Mouse (Mus musculus) forebrain, postnatal 0 days (tissue): ENCODE results near the gene Gm17268. TPM values are rescaled to one million over a fixed set of nuclear protein-coding genes. Genes with fewer than 3 reads are reported as not detected.

Experiments
- ATAC-seq: fragments of 200-750 bp; cut with Nextera tagmentation; 2 replicates; pipeline ENCODE4 v1.8.0; 2017; ENCODE audit warnings: mild to moderate bottlenecking, moderate library complexity
- DNase-seq: peaks from one replicate; pipeline ENCODE4 v3.0.0-alpha.2; 2015
- H3K27ac ChIP-seq: fragments of 300-500 bp; sonication (generic); 2 replicates; pipeline ENCODE4 v1.5.1; 2014; ENCODE audit warnings: low read depth, mild to moderate bottlenecking, antibody characterized with exemption, low read length, moderate library complexity, mixed read lengths
- H3K27me3 ChIP-seq: fragments of 300-500 bp; sonication (generic); 2 replicates; pipeline ENCODE4 v1.6.1; 2014; ENCODE audit warnings: mild to moderate bottlenecking, low read length, mixed read lengths; ENCODE audit not compliant: insufficient read depth
- H3K36me3 ChIP-seq: fragments of 300-500 bp; sonication (generic); 2 replicates; pipeline ENCODE4 v1.6.1; 2014; ENCODE audit warnings: mild to moderate bottlenecking, moderate library complexity; ENCODE audit not compliant: insufficient read depth
- H3K4me1 ChIP-seq: fragments of 300-500 bp; sonication (generic); 2 replicates; pipeline ENCODE4 v1.6.1; 2014; ENCODE audit warnings: antibody characterized with exemption; ENCODE audit not compliant: insufficient read depth
- H3K4me2 ChIP-seq: fragments of 300-500 bp; sonication (generic); 2 replicates; pipeline ENCODE4 v1.6.1; 2014; ENCODE audit warnings: low read depth, mild to moderate bottlenecking, moderate library complexity
- H3K4me3 ChIP-seq: fragments of 300-500 bp; sonication (generic); 2 replicates; pipeline ENCODE4 v1.5.1; 2014; ENCODE audit warnings: low read depth, low read length, mixed read lengths
- H3K9ac ChIP-seq: fragments of 300-500 bp; sonication (generic); 2 replicates; pipeline ENCODE4 v1.6.1; 2014; ENCODE audit warnings: mild to moderate bottlenecking
- H3K9me3 ChIP-seq: fragments of 300-500 bp; sonication (generic); 2 replicates; pipeline ENCODE4 v1.6.1; 2016; ENCODE audit warnings: low read length
- CTCF ChIP-seq: sonication (generic); IDR thresholded peaks from 2 replicates; pipeline ENCODE4 v1.5.1; 2016; ENCODE audit warnings: antibody characterized with exemption, control low read depth, low read depth
- WGBS: fragments of 180-500 bp; shearing (Covaris S2); extraction: QIAGEN DNeasy Blood & Tissue Kit; methylation state at CpG from one replicate; pipeline ENCODE4 v1.1.7; 2014; 5-methylcytosine and 5-hydroxymethylcytosine counted together
- polyA plus RNA-seq: library from polyadenylated mRNA; unstranded; fragments of >200 nt; fragmentation: Nextera tagmentation; extraction: Ambion mirVana; gene quantifications from 2 replicates; pipeline ENCODE4 v1.2.1, GENCODE M21; 2015
- total RNA-seq: library from RNA; depleted of rRNA; stranded (reverse); fragments of >200 nt; gene quantifications from 2 replicates; pipeline ENCODE4 v1.2.3, GENCODE M21; 2014; rRNA removed

Gene Gm17268
- total RNA-seq (not detected in 2 replicates), polyA plus RNA-seq (not detected in 2 replicates)

DNA sequence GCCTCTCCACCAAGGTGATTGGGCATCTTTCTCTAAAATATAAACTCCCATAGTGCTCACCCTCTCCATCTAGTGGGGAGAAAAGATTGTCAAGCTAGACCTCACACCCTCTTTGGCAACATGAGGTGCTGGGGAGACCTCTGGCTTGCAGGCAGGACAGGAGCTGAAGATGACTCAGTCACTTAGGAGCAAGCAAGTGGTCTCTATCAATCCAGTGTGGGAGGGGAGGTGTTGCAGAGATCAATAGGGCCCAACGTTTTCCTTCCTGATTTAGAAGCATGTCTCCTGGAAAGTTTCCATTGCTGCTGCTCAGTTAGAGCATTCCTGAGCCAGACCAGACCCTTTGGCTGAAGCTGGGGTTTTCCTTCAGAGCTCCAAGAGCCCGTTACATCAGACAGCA lies at the start of gene Gm17268:
Gene Gm17268 (minus strand): TSS at position 28 of the 400 bp plus-strand sequence.
- H3K4me1 ChIP-seq, result no peaks in the 10 kb centered on the region; the same call in 1 of the 2 replicates
- no peaks in the 10 kb centered on the region for H3K36me3 ChIP-seq
- H3K4me3 ChIP-seq, result no peak within 1 kb of the TSS
- H3K4me2 ChIP-seq, result no peak within 1 kb of the TSS
- no peak for DNase-seq
- TF ChIP-seq CTCF, result no peak
- no peaks in the 10 kb centered on the region for H3K9me3 ChIP-seq
- H3K27me3 ChIP-seq, result no peaks in the 10 kb centered on the region
- WGBS, result 33% methylated on average over 2 of the region's 2 CpGs
- H3K27ac ChIP-seq, result no peak within 1 kb of the TSS
- ATAC-seq, result no peak
- no peak within 1 kb of the TSS for H3K9ac ChIP-seq

- Histone ChIP-seq H3K9ac (no peak overlapping the region), H3K4me3 (no peak overlapping the region), H3K4me2 (no peak overlapping the region), H3K27ac (no peak overlapping the region), H3K9me3 (no peaks in the 10 kb centered on the region), H3K27me3 (no peaks in the 10 kb centered on the region), H3K36me3 (no peaks in the 10 kb centered on the region), H3K4me1 (no peaks in the 10 kb centered on the region)
- 85% methylated on average over 3 of the region's 3 CpGs for WGBS
- DNase-seq (no peak), ATAC-seq (no peak)
- no peak for TF ChIP-seq CTCF
Observed at GRCm38 (mm10) chr11:82084360-82084759, 46.0 kb upstream of the Gm17268 start.

GRCm38 (mm10) chr11:82080865-82081264 lies 42.5 kb upstream of the Gm17268 start:
- Histone ChIP-seq H3K9me3 (no peaks in the 10 kb centered on the region), H3K4me1 (no peaks in the 10 kb centered on the region), H3K27ac (no peak overlapping the region), H3K4me3 (no peak overlapping the region), H3K27me3 (no peaks in the 10 kb centered on the region), H3K4me2 (no peak overlapping the region), H3K36me3 (no peaks in the 10 kb centered on the region), H3K9ac (no peak overlapping the region)
- DNase-seq (no peak), ATAC-seq (no peak)
- 74% methylated on average over 3 of the region's 3 CpGs for WGBS
- TF ChIP-seq CTCF, result no peak

GRCm38 (mm10) chr11:82078136-82078730 lies 39.9 kb upstream of the Gm17268 start:
- TF ChIP-seq CTCF, result no peak
- H3K4me3 ChIP-seq, result no peak overlapping the region
- no peaks in the 10 kb centered on the region for H3K27me3 ChIP-seq
- ATAC-seq (no peak), DNase-seq (no peak)
- no peak overlapping the region for H3K9ac ChIP-seq
- no peaks in the 10 kb centered on the region for H3K9me3 ChIP-seq
- H3K36me3 ChIP-seq, result no peaks in the 10 kb centered on the region
- H3K27ac ChIP-seq, result no peak overlapping the region
- no peak overlapping the region for H3K4me2 ChIP-seq
- H3K4me1 ChIP-seq, result no peaks in the 10 kb centered on the region

DNA sequence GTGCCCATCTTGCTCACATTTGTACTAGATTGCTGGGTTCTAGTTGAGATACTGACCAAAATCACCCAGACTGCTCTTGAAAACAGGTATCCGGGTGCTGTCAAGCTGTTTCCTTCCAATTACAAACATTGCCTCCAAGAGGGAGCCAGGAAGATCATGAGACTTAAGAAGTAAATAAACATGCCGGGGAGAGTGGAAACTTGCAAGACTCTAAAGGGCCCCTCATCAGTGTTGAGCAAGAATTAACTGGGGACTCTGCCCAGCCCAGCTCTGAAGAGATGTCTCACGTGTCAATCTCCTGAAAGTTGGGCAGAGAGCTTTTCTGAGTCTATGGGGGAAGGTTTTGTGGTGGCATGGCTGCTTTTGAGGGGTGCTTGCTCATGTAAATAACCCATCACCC lies 38.7 kb upstream of the Gm17268 start:
- Histone ChIP-seq H3K9me3 (no peaks in the 10 kb centered on the region), H3K4me1 (no peaks in the 10 kb centered on the region), H3K4me3 (no peak overlapping the region), H3K36me3 (no peaks in the 10 kb centered on the region), H3K9ac (no peak overlapping the region), H3K27ac (no peak overlapping the region), H3K27me3 (no peaks in the 10 kb centered on the region), H3K4me2 (no peak overlapping the region)
- WGBS, result 70% methylated on average over 3 of the region's 3 CpGs
- no peak for DNase-seq
- no peak for ATAC-seq
- no peak for TF ChIP-seq CTCF

- Histone ChIP-seq H3K4me3 (no peak overlapping the region), H3K36me3 (no peaks in the 10 kb centered on the region), H3K4me2 (no peak overlapping the region), H3K27ac (no peak overlapping the region), H3K4me1 (no peaks in the 10 kb centered on the region), H3K27me3 (no peaks in the 10 kb centered on the region), H3K9me3 (no peaks in the 10 kb centered on the region), H3K9ac (no peak overlapping the region)
- TF ChIP-seq CTCF, result no peak
- 77% methylated on average over 3 of the region's 3 CpGs for WGBS
- DNase-seq (no peak), ATAC-seq (no peak)
Observed at GRCm38 (mm10) chr11:82073686-82074085, 35.3 kb upstream of the Gm17268 start.

GRCm38 (mm10) chr11:82072984-82073383 lies 34.6 kb upstream of the Gm17268 start:
- DNase-seq (no peak), ATAC-seq (no peak)
- TF ChIP-seq CTCF, result no peak
- H3K36me3 ChIP-seq, result no peaks in the 10 kb centered on the region
- no peak overlapping the region for H3K27ac ChIP-seq
- H3K9me3 ChIP-seq, result no peaks in the 10 kb centered on the region
- no peaks in the 10 kb centered on the region for H3K4me1 ChIP-seq
- H3K4me3 ChIP-seq, result no peak overlapping the region
- H3K9ac ChIP-seq, result no peak overlapping the region
- WGBS, result 84% methylated on average over 3 of the region's 3 CpGs
- no peak overlapping the region for H3K4me2 ChIP-seq
- H3K27me3 ChIP-seq, result no peaks in the 10 kb centered on the region
